Mouse (Mus musculus): ENCODE measurements around the gene E2f2.

The E2f2 gene

DNA sequence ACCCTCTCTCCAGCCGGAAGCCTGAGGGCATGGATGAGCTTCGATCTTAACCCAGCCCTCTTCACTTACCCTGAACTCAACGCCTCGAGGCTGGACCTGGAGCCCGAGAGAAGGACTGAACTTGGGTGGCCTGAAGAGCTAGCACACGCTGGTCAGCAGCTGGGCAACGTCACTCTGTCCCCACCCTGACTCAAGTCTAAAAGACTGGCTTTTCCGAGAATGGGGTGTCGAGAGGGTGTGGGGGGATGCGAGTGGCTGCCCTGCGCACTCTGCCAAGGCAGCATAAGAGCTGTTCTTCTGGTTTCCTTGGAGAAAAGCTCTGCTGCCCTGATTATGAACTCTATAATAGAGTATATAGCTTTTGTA, 27.3 kb upstream of the E2f2 start:
- DNase-seq (ENCODE audit: low spot score in 2 of 2): no peak

DNA sequence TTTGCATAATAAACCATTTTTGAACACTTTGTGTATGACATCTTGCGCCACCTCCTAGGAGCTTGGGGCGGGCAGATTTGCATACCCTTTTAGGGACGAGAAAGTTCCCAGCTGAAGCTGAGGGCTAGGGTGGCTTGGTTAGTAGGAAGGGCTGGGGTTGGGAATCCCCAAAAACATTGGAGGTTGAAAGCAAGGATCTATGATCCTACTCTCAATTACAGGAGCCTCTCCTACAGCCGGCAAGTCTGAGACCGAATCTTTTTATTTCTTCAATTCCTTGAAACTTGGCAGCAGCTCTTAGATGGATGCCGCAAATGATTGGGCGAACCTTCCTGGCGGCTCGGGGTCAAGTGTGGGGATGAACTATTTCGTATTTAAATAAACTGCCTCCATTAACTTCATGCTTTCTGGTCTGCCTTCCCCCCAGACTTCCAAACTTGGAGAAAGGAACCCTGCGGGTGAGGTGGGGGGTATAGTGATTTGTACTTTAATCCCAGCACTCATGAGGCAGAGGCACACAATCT, 26.8 kb upstream of the E2f2 start:
- DNase-seq (ENCODE audit: low spot score in 2 of 2): no peak

DNA sequence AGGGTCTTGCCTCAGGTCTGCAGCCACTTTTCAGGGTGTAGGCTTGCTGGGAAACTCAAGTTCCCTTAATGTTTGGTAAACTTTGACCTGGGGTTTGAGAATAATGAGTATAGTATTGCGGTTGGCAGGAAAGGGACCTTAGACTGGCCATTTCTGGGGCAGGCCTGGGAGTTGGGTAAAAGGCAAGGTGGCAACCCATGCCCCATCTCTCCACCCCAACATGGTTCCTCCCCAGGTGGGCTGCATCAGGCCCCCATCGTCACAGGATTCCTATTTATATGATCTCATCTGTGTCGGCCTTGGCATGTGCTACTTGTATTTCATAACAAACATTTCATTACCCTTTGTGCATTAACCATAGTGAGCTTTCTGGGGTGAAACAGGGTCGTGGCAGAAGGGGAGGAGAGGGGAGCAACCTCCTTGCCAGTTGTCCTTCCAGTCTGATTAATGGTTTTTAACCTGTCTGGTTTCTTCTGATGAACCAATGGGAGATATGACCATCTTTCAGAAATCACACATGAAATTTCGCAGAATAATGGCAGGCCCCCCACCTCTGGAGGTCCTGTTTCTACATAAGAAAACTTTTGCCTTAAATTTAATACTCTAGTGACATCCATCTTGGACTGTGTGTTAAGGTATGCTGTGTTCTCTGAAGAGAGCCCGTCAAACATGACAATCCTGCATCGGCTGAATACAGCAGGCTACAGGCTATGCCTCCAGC, 26.0 kb upstream of the E2f2 start:
- no peak for DNase-seq (ENCODE audit: low spot score in 2 of 2)

DNA sequence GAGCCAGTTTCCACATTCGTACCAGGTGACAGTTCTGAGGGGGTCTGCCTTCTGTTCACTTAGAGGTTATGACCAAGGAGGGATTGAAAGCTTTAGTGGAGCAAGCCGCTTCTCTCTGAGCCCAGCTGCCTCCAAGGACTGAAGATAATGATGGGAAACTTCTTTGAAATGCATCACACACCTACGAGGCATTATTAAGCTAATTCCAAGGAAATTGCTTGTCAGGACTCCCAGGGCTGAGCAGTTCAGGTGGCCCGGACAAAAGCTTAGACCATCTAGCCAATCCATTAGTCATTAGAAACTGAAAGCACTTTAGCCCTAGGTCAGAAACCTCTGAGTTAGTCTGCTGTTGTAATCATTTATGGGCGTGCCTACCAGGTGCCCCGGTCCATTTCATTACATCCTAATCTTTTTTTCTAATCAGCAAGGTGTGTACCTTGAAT, 25.5 kb upstream of the E2f2 start:
- DNase-seq (ENCODE audit: low spot score in 2 of 2): no peak

GRCm38 (mm10) chr4:136147436-136148135, 24.6 kb upstream of the E2f2 start:
- DNase-seq (ENCODE audit: low spot score in 2 of 2): peak; percentile 56 to 81

DNA sequence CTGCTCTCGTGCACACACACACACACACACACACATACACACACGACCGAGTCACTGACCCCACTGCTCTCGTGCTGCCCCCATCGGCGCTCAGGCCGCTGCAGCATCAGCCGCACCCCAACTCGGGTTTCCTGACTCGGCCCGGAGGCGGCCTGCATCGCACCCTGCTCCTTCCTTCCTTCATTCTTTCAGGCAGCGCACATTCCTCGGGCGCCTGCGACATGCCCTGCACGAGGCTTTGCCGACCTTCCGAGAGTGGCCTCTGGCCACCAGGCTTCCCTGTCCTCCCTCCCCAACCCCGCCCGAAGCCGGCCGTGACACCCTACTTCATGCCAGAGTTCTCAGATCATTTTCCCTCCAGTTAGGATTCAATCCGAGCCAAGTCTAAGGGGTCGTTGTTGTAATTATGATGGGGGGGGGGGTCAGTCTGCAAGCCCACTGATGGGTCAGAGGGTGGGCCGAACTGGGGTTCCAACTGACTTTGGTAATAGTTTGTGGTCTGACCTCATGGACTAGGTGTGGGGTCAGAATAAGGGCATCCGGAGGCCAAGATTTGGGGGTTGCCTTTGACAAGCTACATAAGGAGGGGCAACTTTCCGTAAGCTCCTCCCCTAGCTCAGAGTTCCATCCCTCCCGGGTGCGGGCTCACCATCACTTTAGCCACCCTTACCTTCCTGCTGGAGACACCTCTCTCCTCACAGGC, 23.7 kb upstream of the E2f2 start:
- DNase-seq (ENCODE audit: low spot score in 2 of 2): peak in 1 of 2 experiments; percentile 58

- no peak for DNase-seq (ENCODE audit: low spot score in 2 of 2)
Measured at GRCm38 (mm10) chr4:136149045-136149379, 23.2 kb upstream of the E2f2 start.

GRCm38 (mm10) chr4:136149734-136150133, 22.5 kb upstream of the E2f2 start:
- DNase-seq (ENCODE audit: low spot score in 2 of 2): peak; percentile 53 to 81

GRCm38 (mm10) chr4:136150596-136150995, 21.6 kb upstream of the E2f2 start:
- no peak for DNase-seq (ENCODE audit: low spot score in 2 of 2)

- peak in 1 of 2 experiments; percentile 59 for DNase-seq (ENCODE audit: low spot score in 2 of 2)
Measured at GRCm38 (mm10) chr4:136152821-136153220, 19.4 kb upstream of the E2f2 start.

GRCm38 (mm10) chr4:136154462-136154861, 17.7 kb upstream of the E2f2 start:
- no peak for DNase-seq (ENCODE audit: low spot score in 2 of 2)

DNA sequence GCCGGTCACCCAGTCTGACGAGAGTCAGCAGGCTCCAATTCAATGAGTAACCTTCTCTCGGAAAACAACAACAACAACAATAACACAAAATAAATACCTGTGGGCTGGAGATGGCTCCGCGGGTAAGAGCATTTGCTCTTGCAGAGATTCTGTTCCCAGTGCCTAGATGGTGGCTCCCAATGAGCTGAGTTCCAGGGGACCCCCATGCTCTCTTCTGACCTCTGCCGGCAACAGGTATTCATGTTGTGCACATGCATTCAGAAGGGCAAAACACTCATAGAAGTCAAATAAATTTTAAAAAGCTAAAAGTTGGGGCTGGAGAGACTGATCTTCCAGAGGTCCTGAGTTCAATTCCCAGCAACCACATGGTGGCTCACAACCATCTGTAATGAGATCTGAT, 13.7 kb upstream of the E2f2 start:
- DNase-seq (ENCODE audit: low spot score in 2 of 2): peak in 1 of 2 experiments; percentile 52

- DNase-seq (ENCODE audit: low spot score in 2 of 2): peak; percentile 62 to 83
Measured at GRCm38 (mm10) chr4:136159802-136160397, 12.3 kb upstream of the E2f2 start.

DNA sequence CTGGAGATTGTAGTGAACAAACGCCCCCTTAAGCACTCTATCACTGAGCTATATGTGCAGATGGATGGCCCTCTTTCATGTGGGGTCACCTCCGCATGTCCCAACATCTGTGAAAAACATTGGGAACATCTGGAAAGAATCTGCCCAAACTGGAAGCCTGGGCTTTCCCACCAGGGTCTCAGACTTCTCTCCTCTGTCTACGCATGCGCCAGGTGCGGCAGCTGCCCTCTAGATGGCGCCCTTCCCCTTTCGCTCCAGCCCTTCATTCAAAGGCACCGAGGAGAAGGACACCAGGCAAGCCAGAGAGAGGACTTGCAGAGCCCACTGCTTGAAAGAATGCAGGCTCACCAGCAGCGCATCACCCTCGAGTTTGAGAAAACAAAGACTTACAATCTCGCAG, 8.7 kb upstream of the E2f2 start:
- peak; percentile 90 to 93 for DNase-seq (ENCODE audit: low spot score in 2 of 2)

DNA sequence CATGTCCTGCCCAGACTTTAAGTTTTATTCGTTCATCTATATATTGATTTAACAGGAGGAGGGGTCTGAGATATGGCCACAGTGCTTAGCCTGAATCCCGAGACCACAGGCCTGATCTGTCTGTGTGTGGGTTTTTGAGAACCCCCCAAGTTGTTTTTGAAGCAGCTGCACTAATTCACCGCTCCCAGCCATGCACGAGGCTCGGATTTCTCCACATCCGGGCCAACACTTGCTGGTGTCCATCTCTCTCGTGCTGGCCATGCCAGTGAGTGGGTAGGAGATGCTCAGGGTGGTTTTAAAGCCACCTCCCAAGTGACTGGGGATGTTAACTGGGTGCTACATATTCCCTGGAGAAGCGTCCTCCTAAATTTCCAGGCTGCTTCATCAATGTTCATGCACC, 7.2 kb upstream of the E2f2 start:
- no peak for DNase-seq (ENCODE audit: low spot score in 2 of 2)

DNA sequence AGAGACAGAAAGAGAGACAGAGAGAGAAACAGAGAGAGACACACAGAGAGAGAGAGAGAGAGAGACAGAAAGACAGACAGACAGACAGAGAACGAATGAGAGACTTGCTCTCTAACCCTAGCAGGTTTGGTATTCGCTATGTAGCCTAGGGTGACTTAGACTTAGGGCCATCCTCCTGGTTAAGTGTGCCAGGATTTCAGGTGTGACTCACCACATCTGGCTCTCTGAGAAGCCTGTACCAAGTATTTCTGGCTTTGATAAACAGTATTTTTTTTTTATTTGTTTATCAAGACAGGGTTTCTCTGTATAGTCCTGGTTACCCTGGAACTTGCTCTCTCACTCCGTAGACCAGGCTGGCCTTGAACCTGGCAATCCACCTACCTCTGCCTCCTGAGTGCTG, 4.5 kb upstream of the E2f2 start:
- DNase-seq (ENCODE audit: low spot score in 2 of 2): no peak

DNA sequence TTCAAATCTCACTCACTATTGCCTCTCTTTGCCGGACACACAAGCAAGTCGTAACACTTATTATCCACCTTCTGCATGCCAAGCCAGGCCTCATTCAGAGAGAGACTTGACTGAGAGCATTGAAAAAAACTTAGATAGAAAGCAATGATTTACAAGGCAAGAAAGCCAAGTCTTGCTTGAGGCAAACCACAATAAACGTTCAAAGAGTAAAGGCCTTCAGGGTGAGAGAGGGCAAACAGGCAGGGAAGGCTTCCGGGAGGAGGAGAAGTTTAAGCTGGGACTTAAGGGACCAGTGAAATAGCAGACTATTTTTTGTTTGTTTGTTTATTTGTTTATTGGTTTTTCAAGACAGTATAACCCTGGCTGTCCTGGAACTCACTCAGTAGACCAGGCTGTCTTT, 1.8 kb upstream of the E2f2 start:
- DNase-seq (ENCODE audit: low spot score in 2 of 2): no peak

GRCm38 (mm10) chr4:136171455-136171854, 739 bp upstream of the E2f2 start:
- no peak for DNase-seq (ENCODE audit: low spot score in 2 of 2)

GRCm38 (mm10) chr4:136172542-136173209, 482 bp downstream of the E2f2 start:
- peak; percentile 81 to 85 for DNase-seq (ENCODE audit: low spot score in 2 of 2)

- peak; percentile 62 to 77 for DNase-seq (ENCODE audit: low spot score in 2 of 2)
Measured at GRCm38 (mm10) chr4:136173210-136173715, 1.1 kb downstream of the E2f2 start.
